Mouse (Mus musculus): ENCODE measurements at regions not wholly inside any gene's neighbourhood (a gene's known extent, or its start where the extent isn't known, plus 50 kb on each side); places are given as distances from the start of the nearest gene placed in this dataset.

GRCm38 (mm10) chr10:66904552-66905367 is 191.2 kb upstream of the Jmjd1c start:
- Histone ChIP-seq H3K4me2 (ENCODE audit: low read depth, low read length) (no peak overlapping the region), H3K27me3 (ENCODE audit: control insufficient read depth, insufficient read depth, low read depth, low read length) (no peaks in the 10 kb centered on the region), H3K9me3 (ENCODE audit: control insufficient read depth, low read length) (no peaks in the 10 kb centered on the region), H3K9ac (ENCODE audit: low read length) (no peak overlapping the region), H3K4me3 (ENCODE audit: low read length) (no peak overlapping the region), H3K27ac (ENCODE audit: low read length) (no peak overlapping the region), H3K4me1 (replicated peaks; ENCODE audit: control insufficient read depth, insufficient read depth, low read length) (peaks cover 7% of the 10 kb centered on the region), H3K36me3 (ENCODE audit: control insufficient read depth, insufficient read depth, low read length) (no peaks in the 10 kb centered on the region)
- 71% methylated on average over 10 of the region's 10 CpGs for WGBS
- ATAC-seq (ENCODE audit: low read depth), result no peak

DNA sequence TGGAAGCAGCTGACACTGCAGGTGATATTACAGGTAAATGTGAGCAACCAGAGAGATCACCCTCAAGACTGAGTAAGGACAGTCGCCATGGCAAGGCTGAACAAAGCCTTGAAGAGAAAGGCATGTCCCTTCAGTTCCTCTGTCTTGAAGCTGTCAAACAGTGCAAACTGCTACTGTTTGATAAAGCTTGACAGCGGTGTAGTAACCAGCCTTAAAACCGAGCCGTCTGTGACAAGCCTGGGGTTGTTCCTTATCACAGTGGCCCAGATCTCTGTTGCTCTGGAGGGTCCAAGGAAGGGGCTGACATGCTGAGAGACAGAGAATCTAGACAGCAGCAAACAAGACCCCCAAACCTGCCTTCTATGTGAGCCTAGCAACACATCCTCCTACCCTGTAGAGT is 188.1 kb upstream of the Jmjd1c start:
- Histone ChIP-seq H3K27ac (ENCODE audit: low read length) (no peak overlapping the region), H3K4me1 (replicated peaks; ENCODE audit: control insufficient read depth, insufficient read depth, low read length) (peaks cover 5% of the 10 kb centered on the region), H3K4me3 (ENCODE audit: low read length) (no peak overlapping the region), H3K36me3 (ENCODE audit: control insufficient read depth, insufficient read depth, low read length) (no peaks in the 10 kb centered on the region), H3K9me3 (ENCODE audit: control insufficient read depth, low read length) (no peaks in the 10 kb centered on the region), H3K4me2 (ENCODE audit: low read depth, low read length) (no peak overlapping the region), H3K27me3 (ENCODE audit: control insufficient read depth, insufficient read depth, low read depth, low read length) (no peaks in the 10 kb centered on the region), H3K9ac (ENCODE audit: low read length) (no peak overlapping the region)
- ATAC-seq (ENCODE audit: low read depth), result no peak
- 53% methylated on average over 4 of the region's 4 CpGs for WGBS

- Histone ChIP-seq H3K4me2 (ENCODE audit: low read depth, low read length) (no peak overlapping the region), H3K4me1 (replicated peaks; ENCODE audit: control insufficient read depth, insufficient read depth, low read length) (peaks cover 17% of the 10 kb centered on the region), H3K9me3 (ENCODE audit: control insufficient read depth, low read length) (no peaks in the 10 kb centered on the region), H3K9ac (ENCODE audit: low read length) (no peak overlapping the region), H3K27ac (ENCODE audit: low read length) (no peak overlapping the region), H3K27me3 (ENCODE audit: control insufficient read depth, insufficient read depth, low read depth, low read length) (no peaks in the 10 kb centered on the region), H3K36me3 (ENCODE audit: control insufficient read depth, insufficient read depth, low read length) (no peaks in the 10 kb centered on the region), H3K4me3 (ENCODE audit: low read length) (no peak overlapping the region)
- WGBS, result 14% methylated on average over 12 of the region's 12 CpGs
- no peak for ATAC-seq (ENCODE audit: low read depth)
Observed at GRCm38 (mm10) chr10:66909204-66909889, 186.6 kb upstream of the Jmjd1c start.

DNA sequence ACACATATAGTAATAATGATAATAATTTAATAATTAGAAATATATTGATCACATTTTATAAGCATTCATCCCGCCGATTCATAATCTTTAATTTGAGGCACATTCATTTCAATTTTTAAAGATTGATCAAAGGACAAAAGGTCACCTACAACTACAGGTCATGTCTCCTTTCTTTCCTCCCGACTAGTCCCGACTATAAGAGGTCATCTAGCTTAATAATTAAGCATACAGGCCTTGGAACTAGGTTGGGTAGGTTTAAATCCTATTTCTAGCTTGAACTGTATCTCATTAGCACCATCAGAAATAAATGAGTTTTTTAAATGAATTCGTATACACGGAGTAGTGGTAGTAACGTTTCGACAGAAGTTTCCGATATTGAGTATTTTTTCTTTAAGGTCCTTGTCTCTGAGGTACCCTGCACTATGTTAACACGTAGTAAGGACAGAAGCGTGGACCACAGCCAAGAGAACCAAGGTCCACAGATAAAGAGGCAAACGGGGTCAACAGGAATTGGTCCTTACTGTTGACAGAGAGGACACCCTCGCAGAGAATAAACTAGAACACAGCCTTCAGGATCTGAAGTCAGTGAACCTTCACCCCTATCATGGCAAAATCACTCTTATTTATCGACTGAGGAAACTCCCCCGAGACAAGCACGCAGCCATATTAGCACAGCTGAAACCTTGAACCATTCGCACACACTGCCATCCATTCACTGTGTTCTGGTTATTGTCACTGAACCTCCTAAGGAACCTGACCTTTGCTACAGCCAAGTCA is 185.8 kb upstream of the Jmjd1c start:
- Histone ChIP-seq H3K9ac (ENCODE audit: low read length) (no peak overlapping the region), H3K27me3 (ENCODE audit: control insufficient read depth, insufficient read depth, low read depth, low read length) (no peaks in the 10 kb centered on the region), H3K9me3 (ENCODE audit: control insufficient read depth, low read length) (no peaks in the 10 kb centered on the region), H3K27ac (ENCODE audit: low read length) (no peak overlapping the region), H3K36me3 (ENCODE audit: control insufficient read depth, insufficient read depth, low read length) (no peaks in the 10 kb centered on the region), H3K4me1 (replicated peaks; ENCODE audit: control insufficient read depth, insufficient read depth, low read length) (peaks cover 18% of the 10 kb centered on the region), H3K4me3 (ENCODE audit: low read length) (no peak overlapping the region), H3K4me2 (ENCODE audit: low read depth, low read length) (no peak overlapping the region)
- ATAC-seq (ENCODE audit: low read depth), result no peak
- 61% methylated on average over 17 of the region's 17 CpGs for WGBS

DNA sequence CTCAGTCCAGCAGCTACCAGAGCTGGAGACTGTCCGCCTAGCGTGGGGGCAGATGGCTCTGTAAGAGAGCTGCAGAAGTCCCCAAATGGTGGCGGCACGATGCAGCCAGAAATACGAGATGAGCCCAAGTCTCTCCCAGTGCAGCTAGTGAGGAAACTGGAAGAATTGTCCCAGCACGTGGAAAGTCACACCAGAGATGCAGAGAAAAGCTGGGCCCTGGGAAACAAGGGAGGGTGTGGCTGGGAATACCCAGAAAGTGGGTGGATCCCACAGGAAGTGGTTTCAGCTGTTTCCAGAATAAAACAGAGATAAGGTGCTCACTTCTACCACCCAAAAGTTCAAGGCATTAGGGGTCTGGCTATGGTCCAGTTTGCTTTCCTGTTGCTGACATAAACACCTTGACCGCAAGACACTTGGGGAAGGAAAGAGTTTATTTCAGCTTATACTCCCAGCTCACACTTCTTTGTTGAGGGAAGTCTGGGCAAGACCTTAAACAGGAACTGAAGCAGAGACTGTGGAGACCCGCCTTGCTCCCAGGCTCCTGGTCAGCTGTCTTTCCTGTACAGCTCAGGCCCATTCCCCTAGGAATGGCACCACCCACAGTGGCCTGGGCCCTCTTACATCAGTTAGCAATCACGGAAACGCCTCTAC is 184.5 kb upstream of the Jmjd1c start:
- Histone ChIP-seq H3K27me3 (ENCODE audit: control insufficient read depth, insufficient read depth, low read depth, low read length) (no peaks in the 10 kb centered on the region), H3K9ac (ENCODE audit: low read length) (peak overlapping the region; percentile 11; the same call in 1 of the 2 replicates), H3K9me3 (ENCODE audit: control insufficient read depth, low read length) (no peaks in the 10 kb centered on the region), H3K27ac (ENCODE audit: low read length) (peak overlapping the region; percentile 71), H3K36me3 (ENCODE audit: control insufficient read depth, insufficient read depth, low read length) (no peaks in the 10 kb centered on the region), H3K4me1 (replicated peaks; ENCODE audit: control insufficient read depth, insufficient read depth, low read length) (peaks cover 18% of the 10 kb centered on the region), H3K4me3 (ENCODE audit: low read length) (no peak overlapping the region), H3K4me2 (ENCODE audit: low read depth, low read length) (0 out of 2 replicates have a peak overlapping the region, but pooled peaks have one; percentile 7)
- WGBS, result 52% methylated on average over 10 of the region's 10 CpGs
- ATAC-seq (ENCODE audit: low read depth), result peak; percentile 75

GRCm38 (mm10) chr10:66912440-66912839 is 183.5 kb upstream of the Jmjd1c start:
- H3K36me3 ChIP-seq (ENCODE audit: control insufficient read depth, insufficient read depth, low read length), result no peaks in the 10 kb centered on the region
- no peak overlapping the region for H3K4me3 ChIP-seq (ENCODE audit: low read length)
- no peak overlapping the region for H3K9ac ChIP-seq (ENCODE audit: low read length)
- WGBS, result 79% methylated on average over 4 of the region's 4 CpGs
- H3K27me3 ChIP-seq (ENCODE audit: control insufficient read depth, insufficient read depth, low read depth, low read length), result no peaks in the 10 kb centered on the region
- H3K9me3 ChIP-seq (ENCODE audit: control insufficient read depth, low read length), result no peaks in the 10 kb centered on the region
- H3K27ac ChIP-seq (ENCODE audit: low read length), result no peak overlapping the region
- no peak overlapping the region for H3K4me2 ChIP-seq (ENCODE audit: low read depth, low read length)
- H3K4me1 ChIP-seq (replicated peaks; ENCODE audit: control insufficient read depth, insufficient read depth, low read length), result peaks cover 18% of the 10 kb centered on the region
- ATAC-seq (ENCODE audit: low read depth), result no peak

- H3K4me3 ChIP-seq (ENCODE audit: low read length), result no peak overlapping the region
- no peaks in the 10 kb centered on the region for H3K9me3 ChIP-seq (ENCODE audit: control insufficient read depth, low read length)
- 47% methylated on average over 14 of the region's 14 CpGs for WGBS
- H3K4me2 ChIP-seq (ENCODE audit: low read depth, low read length), result peak overlapping the region; percentile 24; the same call in 1 of the 2 replicates
- no peak overlapping the region for H3K9ac ChIP-seq (ENCODE audit: low read length)
- H3K27ac ChIP-seq (ENCODE audit: low read length), result no peak overlapping the region
- no peaks in the 10 kb centered on the region for H3K27me3 ChIP-seq (ENCODE audit: control insufficient read depth, insufficient read depth, low read depth, low read length)
- ATAC-seq (ENCODE audit: low read depth), result no peak
- H3K4me1 ChIP-seq (replicated peaks; ENCODE audit: control insufficient read depth, insufficient read depth, low read length), result peaks cover 18% of the 10 kb centered on the region
- H3K36me3 ChIP-seq (ENCODE audit: control insufficient read depth, insufficient read depth, low read length), result no peaks in the 10 kb centered on the region
Observed at GRCm38 (mm10) chr10:66913187-66913586, 182.7 kb upstream of the Jmjd1c start.

DNA sequence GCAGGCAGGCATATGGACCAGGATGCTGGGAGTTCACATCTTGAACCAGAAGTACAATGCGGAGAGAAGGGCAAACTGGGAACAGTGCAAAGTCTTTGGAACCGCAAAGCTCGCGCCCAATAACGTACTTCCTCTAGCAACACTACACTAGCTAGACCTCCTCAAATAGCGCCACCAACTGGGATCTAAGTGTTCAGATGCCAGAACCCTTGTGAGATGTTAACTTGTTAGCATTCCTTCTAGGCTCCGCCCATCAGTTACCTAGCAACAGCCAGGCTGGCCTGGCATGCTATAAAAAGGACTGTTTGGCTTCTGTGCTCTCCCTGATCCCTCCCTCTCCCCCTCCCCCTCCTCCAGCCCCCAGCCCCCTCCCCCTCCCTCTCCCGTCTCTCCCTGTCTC is 182.3 kb upstream of the Jmjd1c start:
- ATAC-seq (ENCODE audit: low read depth), result peak; percentile 56; the same call in 1 of the 2 replicates
- Histone ChIP-seq H3K27me3 (ENCODE audit: control insufficient read depth, insufficient read depth, low read depth, low read length) (no peaks in the 10 kb centered on the region), H3K4me3 (ENCODE audit: low read length) (no peak overlapping the region), H3K9ac (ENCODE audit: low read length) (no peak overlapping the region), H3K27ac (ENCODE audit: low read length) (no peak overlapping the region), H3K4me1 (replicated peaks; ENCODE audit: control insufficient read depth, insufficient read depth, low read length) (peaks cover 18% of the 10 kb centered on the region), H3K36me3 (ENCODE audit: control insufficient read depth, insufficient read depth, low read length) (no peaks in the 10 kb centered on the region), H3K4me2 (ENCODE audit: low read depth, low read length) (0 out of 2 replicates have a peak overlapping the region, but pooled peaks have one; percentile 24), H3K9me3 (ENCODE audit: control insufficient read depth, low read length) (no peaks in the 10 kb centered on the region)
- WGBS, result 50% methylated on average over 8 of the region's 8 CpGs
